ENCODE assay signal across 8 mouse cellular contexts in genomic region chr10:93069041-93069679, GRCm38 (mm10). TPM values are rescaled to one million over a fixed set of nuclear protein-coding genes. Genes with fewer than 3 reads are reported as not detected.
DNase-seq lines count a peak whose midpoint lies in the region; ATAC-seq and TF ChIP-seq lines count a peak whose summit lies in the region.

No protein-coding gene starts in this region.

- peak; percentile 35 for DNase-seq in thymus, adult 2 months
- no peak for DNase-seq in thymus, postnatal 10 days (ENCODE audit: low spot score in 2 of 2)
- DNase-seq in kidney, adult 18-20 months, result peak; percentile 11
- no peak for DNase-seq in cerebellum, postnatal 4 days (ENCODE audit: low spot score in 2 of 2)
- no peak for DNase-seq in urinary bladder, adult 18-20 months (ENCODE audit: low spot score in 2 of 2)
- DNase-seq in right cerebral cortex, postnatal 36 days (ENCODE audit: low spot score in 2 of 2), result no peak

- 69% methylated on average over 6 of the region's 6 CpGs for WGBS in thymus, adult 2 months
- whole genome bisulfite sequencing in lung, embryonic 16.5 days, result 69% methylated on average over 6 of the region's 6 CpGs

- H3K4me1 ChIP-seq in thymus, adult 2 months (replicated peaks; ENCODE audit: control insufficient read depth, insufficient read depth, low read length), result peaks cover 19% of the 10 kb centered on the region
- no peaks in the 10 kb centered on the region for H3K4me1 ChIP-seq in lung, embryonic 16.5 days (replicated peaks; ENCODE audit: control insufficient read depth, insufficient read depth, low read length)

- no peaks in the 10 kb centered on the region for H3K36me3 ChIP-seq in thymus, adult 2 months (ENCODE audit: control insufficient read depth, insufficient read depth, low read length)
- no peaks in the 10 kb centered on the region for H3K36me3 ChIP-seq in lung, embryonic 16.5 days (ENCODE audit: control insufficient read depth, insufficient read depth, low read length)

- H3K4me2 ChIP-seq in lung, embryonic 16.5 days (ENCODE audit: low read depth, low read length), result no peak overlapping the region

- TF ChIP-seq POLR2A in thymus, adult 2 months (IDR thresholded peaks at IDR 0.05; ENCODE audit: control insufficient read depth, extremely low read depth, insufficient read depth, low read length, poor library complexity), result no peak

- no peak for TF ChIP-seq CTCF in thymus, adult 2 months (IDR thresholded peaks at IDR 0.05; ENCODE audit: borderline replicate concordance, control insufficient read depth, extremely low read depth, insufficient read depth, low read length, poor library complexity)

- no peak overlapping the region for H3K4me3 ChIP-seq in thymus, adult 2 months (ENCODE audit: control insufficient read depth, insufficient read depth, low read length)
- no peak overlapping the region for H3K4me3 ChIP-seq in lung, embryonic 16.5 days (ENCODE audit: low read length)

- ATAC-seq in erythroblast, adult 5-6 weeks (replicated peaks; ENCODE audit: low FRiP score, poor library complexity, severe bottlenecking), result peak; percentile 91
- peak; percentile 89 for ATAC-seq in lung, embryonic 16.5 days (ENCODE audit: low read depth)

- H3K27me3 ChIP-seq in thymus, adult 2 months (ENCODE audit: control insufficient read depth, insufficient read depth, low read length), result no peaks in the 10 kb centered on the region
- H3K27me3 ChIP-seq in lung, embryonic 16.5 days (ENCODE audit: control insufficient read depth, insufficient read depth, low read depth, low read length), result no peaks in the 10 kb centered on the region

- no peak overlapping the region for H3K27ac ChIP-seq in thymus, adult 2 months (ENCODE audit: control insufficient read depth, insufficient read depth, low read length)
- H3K27ac ChIP-seq in lung, embryonic 16.5 days (ENCODE audit: low read length), result peak overlapping the region; percentile 44

- H3K9ac ChIP-seq in lung, embryonic 16.5 days (ENCODE audit: low read length), result no peak overlapping the region

- no peaks in the 10 kb centered on the region for H3K9me3 ChIP-seq in lung, embryonic 16.5 days (ENCODE audit: control insufficient read depth, low read length)

RNA-seq across cellular contexts. Expression of gene Cfap54, which starts 12.3 kb away (rescaled TPM):
- polyA plus RNA-seq in thymus, adult 2 months (2012; rRNA removed), result 0.44 and 0.79 TPM in 2 replicates
- 0.42 TPM in 1 of 2 replicates, not detected in the other for total RNA-seq in erythroblast, adult 5-6 weeks (2015; ENCODE audit: low replicate concordance)
- 1.2 and 4.2 TPM in 2 replicates for total RNA-seq in erythroblast, adult 5-6 weeks (2017; ENCODE audit: low replicate concordance)
- polyA plus RNA-seq in lung, embryonic 16.5 days (2015; fragmentation: Nextera tagmentation; extraction: Ambion mirVana), result 2.0 and 2.2 TPM in 2 replicates

Comparison
In these comparisons a context has a peak if more than half of its experiments do, and no peak if none do; other contexts are left out.
1. DNase-seq: peak in thymus, adult 2 months (single experiment) and kidney, adult 18-20 months (single experiment); none in thymus, postnatal 10 days (0 of 2), cerebellum, postnatal 4 days (0 of 2), urinary bladder, adult 18-20 months (0 of 2) and right cerebral cortex, postnatal 36 days (0 of 2).